Mouse (Mus musculus): ENCODE measurements at regions not wholly inside any gene's neighbourhood (a gene's known extent, or its start where the extent isn't known, plus 50 kb on each side); places are given as distances from the start of the nearest gene placed in this dataset.

DNA sequence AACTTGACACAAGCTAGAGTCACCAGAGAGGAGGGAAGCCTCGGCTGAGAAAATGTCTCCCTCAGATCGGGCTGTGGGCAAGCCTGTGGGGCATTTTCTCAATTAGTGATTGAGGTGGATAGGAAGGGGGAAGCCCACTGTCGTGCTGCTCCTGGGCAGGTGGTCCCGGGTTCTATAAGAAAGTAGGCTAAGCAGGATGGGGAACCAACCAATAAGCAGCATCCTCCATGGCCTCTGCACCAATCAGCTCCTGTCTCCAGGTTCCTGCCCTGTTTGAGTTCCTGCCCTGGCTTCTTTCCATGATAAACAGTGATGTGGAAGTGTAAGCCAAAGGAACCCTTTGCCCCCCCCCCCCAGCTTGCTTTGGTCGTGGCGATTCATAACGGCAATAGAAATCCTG lies 100.9 kb downstream of the Ddx11 start:
- Histone ChIP-seq H3K9me3 (ENCODE audit: control insufficient read depth, low read length) (no peaks in the 10 kb centered on the region), H3K36me3 (ENCODE audit: control insufficient read depth, insufficient read depth, low read length) (no peaks in the 10 kb centered on the region), H3K4me2 (no peak overlapping the region), H3K4me1 (ENCODE audit: control insufficient read depth, insufficient read depth, low read length) (no peaks in the 10 kb centered on the region), H3K9ac (ENCODE audit: low read length) (no peak overlapping the region), H3K27me3 (ENCODE audit: control insufficient read depth, insufficient read depth, low read length) (no peaks in the 10 kb centered on the region), H3K27ac (ENCODE audit: low read depth, low read length) (no peak overlapping the region), H3K4me3 (ENCODE audit: low read depth, low read length) (no peak overlapping the region)
- 80% methylated on average over 7 of the region's 7 CpGs for WGBS
- DNase-seq (ENCODE audit: low spot score, missing footprints): peak; percentile 62
- no peak for ATAC-seq (ENCODE audit: low FRiP score)

DNA sequence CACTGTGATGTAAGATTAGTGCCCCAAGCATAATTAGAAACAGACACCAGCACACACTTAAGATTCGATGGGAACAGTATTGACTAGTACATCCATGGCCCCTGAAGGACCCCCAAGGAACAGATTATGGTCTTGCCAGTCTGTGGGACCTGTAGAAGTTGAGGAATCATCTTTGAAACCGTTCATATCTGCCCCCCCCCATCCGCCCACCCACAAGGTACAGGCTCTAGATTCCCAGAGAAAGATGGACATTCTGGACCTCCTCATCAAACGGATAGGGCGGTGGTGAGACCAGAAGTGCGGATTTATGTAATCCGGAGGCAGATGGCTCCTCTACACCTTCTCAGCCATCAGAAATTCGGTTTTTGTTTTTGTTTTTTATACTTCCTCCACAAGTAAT lies 109.1 kb downstream of the Ddx11 start:
- H3K9me3 ChIP-seq (ENCODE audit: control insufficient read depth, low read length): no peaks in the 10 kb centered on the region
- no peaks in the 10 kb centered on the region for H3K27me3 ChIP-seq (ENCODE audit: control insufficient read depth, insufficient read depth, low read length)
- no peaks in the 10 kb centered on the region for H3K36me3 ChIP-seq (ENCODE audit: control insufficient read depth, insufficient read depth, low read length)
- H3K9ac ChIP-seq (ENCODE audit: low read length): no peak overlapping the region
- no peak overlapping the region for H3K4me3 ChIP-seq (ENCODE audit: low read depth, low read length)
- no peak for DNase-seq (ENCODE audit: low spot score, missing footprints)
- H3K27ac ChIP-seq (ENCODE audit: low read depth, low read length): no peak overlapping the region
- H3K4me2 ChIP-seq: no peak overlapping the region
- peaks cover 5% of the 10 kb centered on the region; the same call in 1 of the 2 replicates for H3K4me1 ChIP-seq (ENCODE audit: control insufficient read depth, insufficient read depth, low read length)
- ATAC-seq (ENCODE audit: low FRiP score): no peak
- 89% methylated on average over 8 of the region's 8 CpGs for WGBS

DNA sequence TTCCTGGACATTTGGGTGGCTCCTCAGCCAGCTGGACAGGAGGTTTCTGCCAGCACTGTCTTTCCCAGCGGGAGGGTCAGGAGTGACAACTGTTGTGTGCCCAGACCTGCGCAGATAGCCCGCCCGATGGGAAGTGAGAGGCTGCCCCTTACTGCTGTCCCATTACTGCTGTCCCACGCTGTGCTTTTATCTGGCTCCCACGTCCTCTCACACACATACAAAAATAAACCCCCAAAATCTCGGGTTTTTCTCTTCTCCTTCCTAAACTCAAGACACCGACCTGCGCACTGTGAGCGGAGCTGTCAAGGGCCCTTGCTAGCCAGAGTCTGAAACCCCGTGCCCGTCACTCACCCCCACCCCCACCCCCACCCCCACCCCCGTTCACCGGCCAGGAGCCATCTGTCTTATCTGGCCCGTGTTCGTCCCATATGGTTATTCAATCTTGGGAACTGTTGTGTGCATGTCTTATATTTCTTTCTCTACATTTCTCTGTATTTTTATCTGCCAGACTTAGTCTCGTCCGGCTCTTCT lies 109.6 kb downstream of the Ddx11 start:
- H3K9ac ChIP-seq (ENCODE audit: low read length): no peak overlapping the region
- H3K4me1 ChIP-seq (ENCODE audit: control insufficient read depth, insufficient read depth, low read length): peaks cover 5% of the 10 kb centered on the region; the same call in 1 of the 2 replicates
- no peak for ATAC-seq (ENCODE audit: low FRiP score)
- H3K4me2 ChIP-seq: no peak overlapping the region
- DNase-seq (ENCODE audit: low spot score, missing footprints): no peak
- H3K4me3 ChIP-seq (ENCODE audit: low read depth, low read length): no peak overlapping the region
- no peaks in the 10 kb centered on the region for H3K27me3 ChIP-seq (ENCODE audit: control insufficient read depth, insufficient read depth, low read length)
- no peaks in the 10 kb centered on the region for H3K9me3 ChIP-seq (ENCODE audit: control insufficient read depth, low read length)
- no peak overlapping the region for H3K27ac ChIP-seq (ENCODE audit: low read depth, low read length)
- H3K36me3 ChIP-seq (ENCODE audit: control insufficient read depth, insufficient read depth, low read length): no peaks in the 10 kb centered on the region
- 69% methylated on average over 17 of the region's 18 CpGs for WGBS

DNA sequence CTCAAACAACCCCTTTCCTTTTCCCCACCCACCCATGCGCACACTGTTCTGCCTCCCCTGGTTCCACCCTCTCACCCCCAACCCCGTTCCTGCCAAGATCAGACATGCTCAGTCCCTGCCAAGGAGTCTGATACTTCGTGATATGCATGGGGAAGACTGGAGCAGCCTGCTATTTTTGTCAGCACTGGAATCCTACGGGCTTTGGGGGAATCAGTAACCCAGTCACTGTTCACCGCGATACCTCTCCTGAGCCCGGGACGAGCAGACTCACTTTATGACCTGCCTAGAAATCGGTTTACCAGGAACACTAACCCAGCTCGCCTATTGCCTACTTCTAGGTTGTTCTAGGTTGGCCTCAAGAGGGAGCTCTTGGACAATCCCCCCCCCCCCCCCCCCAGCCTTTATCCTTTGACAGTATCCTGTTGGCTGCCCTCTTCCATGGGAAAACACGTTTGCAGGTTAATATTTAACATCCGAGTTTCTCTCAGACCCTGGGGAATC lies 110.2 kb downstream of the Ddx11 start:
- Histone ChIP-seq H3K9ac (ENCODE audit: low read length) (no peak overlapping the region), H3K4me2 (no peak overlapping the region), H3K36me3 (ENCODE audit: control insufficient read depth, insufficient read depth, low read length) (no peaks in the 10 kb centered on the region), H3K27me3 (ENCODE audit: control insufficient read depth, insufficient read depth, low read length) (no peaks in the 10 kb centered on the region), H3K9me3 (ENCODE audit: control insufficient read depth, low read length) (no peaks in the 10 kb centered on the region), H3K4me1 (ENCODE audit: control insufficient read depth, insufficient read depth, low read length) (peaks cover 5% of the 10 kb centered on the region; the same call in 1 of the 2 replicates), H3K27ac (ENCODE audit: low read depth, low read length) (no peak overlapping the region), H3K4me3 (ENCODE audit: low read depth, low read length) (no peak overlapping the region)
- ATAC-seq (ENCODE audit: low FRiP score) (no peak), DNase-seq (ENCODE audit: low spot score, missing footprints) (no peak)
- WGBS: 55% methylated on average over 12 of the region's 12 CpGs

DNA sequence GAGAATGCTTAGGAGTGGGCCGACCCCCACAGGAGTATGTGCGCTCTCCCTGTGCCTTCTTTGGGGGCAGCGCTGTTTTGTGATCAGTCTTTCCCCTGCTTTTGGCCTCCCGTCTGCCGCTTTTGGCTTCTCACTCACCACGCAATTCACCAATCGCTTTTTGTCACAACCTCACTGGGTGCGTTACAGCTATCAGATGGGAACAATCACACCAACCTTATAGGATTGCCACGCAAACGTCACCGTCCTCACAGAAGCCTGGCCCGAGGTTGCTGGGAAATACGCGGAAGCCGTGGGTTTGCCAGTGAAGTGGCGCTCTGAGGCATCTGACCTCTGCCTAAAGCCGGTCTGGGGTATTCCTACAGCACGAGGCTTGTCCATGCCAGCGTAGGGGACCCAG lies 111.1 kb downstream of the Ddx11 start:
- ATAC-seq (ENCODE audit: low FRiP score): no peak

DNA sequence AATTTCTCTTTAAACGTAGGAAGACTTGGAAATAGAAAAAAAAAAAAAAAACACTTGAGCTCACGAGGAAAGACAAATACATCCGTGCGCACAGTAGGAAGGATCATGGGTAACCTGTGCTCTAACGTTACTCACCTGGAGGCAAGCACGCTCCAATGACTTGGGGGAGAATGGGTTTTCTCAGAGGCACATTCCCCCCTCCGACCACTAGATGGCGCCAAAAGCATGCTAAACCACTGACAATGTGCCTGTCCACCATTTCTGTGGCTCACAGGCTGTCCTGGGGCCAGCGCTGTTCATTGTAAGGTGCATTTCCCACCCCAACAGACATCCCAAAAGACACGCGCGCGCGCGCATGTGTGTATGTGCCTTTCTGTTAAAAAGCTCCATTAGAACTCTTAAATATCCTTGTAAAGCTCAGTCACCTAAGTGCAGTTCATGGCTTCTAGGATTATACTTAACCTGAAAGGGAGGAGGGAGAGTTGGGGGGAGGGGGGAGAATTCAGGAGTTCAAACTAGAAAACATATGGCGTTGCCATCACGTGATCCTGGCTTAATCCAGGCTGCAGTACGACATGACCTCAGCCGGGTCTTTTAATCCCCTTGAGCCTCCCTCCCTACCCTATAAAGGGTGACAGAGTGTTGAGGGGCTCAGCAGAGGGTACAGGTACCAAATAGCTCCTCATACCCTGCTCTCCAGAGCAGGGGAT lies 111.9 kb downstream of the Ddx11 start:
- Histone ChIP-seq H3K4me2 (peak overlapping the region; percentile 22; the same call in 1 of the 2 replicates), H3K9ac (ENCODE audit: low read length) (peak overlapping the region; percentile 43), H3K4me1 (ENCODE audit: control insufficient read depth, insufficient read depth, low read length) (peaks cover 5% of the 10 kb centered on the region; the same call in 1 of the 2 replicates), H3K27ac (ENCODE audit: low read depth, low read length) (0 out of 2 replicates have a peak overlapping the region, but pooled peaks have one; percentile 5), H3K4me3 (ENCODE audit: low read depth, low read length) (no peak overlapping the region), H3K9me3 (ENCODE audit: control insufficient read depth, low read length) (no peaks in the 10 kb centered on the region), H3K36me3 (ENCODE audit: control insufficient read depth, insufficient read depth, low read length) (no peaks in the 10 kb centered on the region), H3K27me3 (ENCODE audit: control insufficient read depth, insufficient read depth, low read length) (no peaks in the 10 kb centered on the region)
- peak; percentile 99 for DNase-seq (ENCODE audit: low spot score, missing footprints)
- WGBS: 4% methylated on average over 19 of the region's 19 CpGs
- peak; percentile 90 for ATAC-seq (ENCODE audit: low FRiP score)

More for the DNA sequence above, 111.1 kb downstream of the Ddx11 start:
- H3K9me3 ChIP-seq (ENCODE audit: control insufficient read depth, low read length): no peaks in the 10 kb centered on the region
- no peak overlapping the region for H3K4me2 ChIP-seq
- no peaks in the 10 kb centered on the region for H3K27me3 ChIP-seq (ENCODE audit: control insufficient read depth, insufficient read depth, low read length)
- 79% methylated on average over 19 of the region's 19 CpGs for WGBS
- peaks cover 5% of the 10 kb centered on the region; the same call in 1 of the 2 replicates for H3K4me1 ChIP-seq (ENCODE audit: control insufficient read depth, insufficient read depth, low read length)
- no peak overlapping the region for H3K27ac ChIP-seq (ENCODE audit: low read depth, low read length)
- H3K4me3 ChIP-seq (ENCODE audit: low read depth, low read length): no peak overlapping the region
- H3K36me3 ChIP-seq (ENCODE audit: control insufficient read depth, insufficient read depth, low read length): no peaks in the 10 kb centered on the region
- no peak for DNase-seq (ENCODE audit: low spot score, missing footprints)
- H3K9ac ChIP-seq (ENCODE audit: low read length): no peak overlapping the region

DNA sequence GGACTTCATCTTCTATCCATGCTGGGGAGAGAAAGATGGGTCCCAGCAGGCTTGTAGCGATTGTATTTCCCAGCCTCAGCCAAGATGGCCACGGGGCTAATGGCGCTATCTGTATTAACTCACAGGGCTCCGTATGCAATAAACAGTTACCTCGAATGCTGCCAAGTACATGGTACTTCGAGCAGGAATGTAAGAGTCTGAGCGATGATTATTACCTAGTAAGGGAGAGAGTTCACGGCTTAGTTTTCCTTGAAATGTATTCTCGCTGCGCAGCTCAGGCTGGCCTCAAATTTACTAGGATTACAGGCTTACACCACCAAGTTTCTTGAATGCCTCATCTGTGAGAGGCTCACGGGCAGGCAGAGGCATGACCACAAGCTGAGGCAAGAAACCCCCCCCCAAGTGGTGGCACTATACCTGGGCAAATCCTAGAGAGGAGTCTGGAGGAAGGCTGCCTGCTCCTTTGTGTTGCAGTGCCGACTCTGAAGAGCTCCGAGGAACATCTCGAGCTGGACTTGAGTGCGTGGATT lies 112.6 kb downstream of the Ddx11 start:
- ATAC-seq (ENCODE audit: low FRiP score): no peak
- Histone ChIP-seq H3K4me1 (ENCODE audit: control insufficient read depth, insufficient read depth, low read length) (peaks cover 5% of the 10 kb centered on the region; the same call in 1 of the 2 replicates), H3K9ac (ENCODE audit: low read length) (peak overlapping the region; percentile 43; the same call in 1 of the 2 replicates), H3K4me2 (no peak overlapping the region), H3K4me3 (ENCODE audit: low read depth, low read length) (no peak overlapping the region), H3K27me3 (ENCODE audit: control insufficient read depth, insufficient read depth, low read length) (no peaks in the 10 kb centered on the region), H3K9me3 (ENCODE audit: control insufficient read depth, low read length) (no peaks in the 10 kb centered on the region), H3K27ac (ENCODE audit: low read depth, low read length) (0 out of 2 replicates have a peak overlapping the region, but pooled peaks have one; percentile 5), H3K36me3 (ENCODE audit: control insufficient read depth, insufficient read depth, low read length) (no peaks in the 10 kb centered on the region)
- 83% methylated on average over 15 of the region's 15 CpGs for WGBS
- DNase-seq (ENCODE audit: low spot score, missing footprints): no peak

DNA sequence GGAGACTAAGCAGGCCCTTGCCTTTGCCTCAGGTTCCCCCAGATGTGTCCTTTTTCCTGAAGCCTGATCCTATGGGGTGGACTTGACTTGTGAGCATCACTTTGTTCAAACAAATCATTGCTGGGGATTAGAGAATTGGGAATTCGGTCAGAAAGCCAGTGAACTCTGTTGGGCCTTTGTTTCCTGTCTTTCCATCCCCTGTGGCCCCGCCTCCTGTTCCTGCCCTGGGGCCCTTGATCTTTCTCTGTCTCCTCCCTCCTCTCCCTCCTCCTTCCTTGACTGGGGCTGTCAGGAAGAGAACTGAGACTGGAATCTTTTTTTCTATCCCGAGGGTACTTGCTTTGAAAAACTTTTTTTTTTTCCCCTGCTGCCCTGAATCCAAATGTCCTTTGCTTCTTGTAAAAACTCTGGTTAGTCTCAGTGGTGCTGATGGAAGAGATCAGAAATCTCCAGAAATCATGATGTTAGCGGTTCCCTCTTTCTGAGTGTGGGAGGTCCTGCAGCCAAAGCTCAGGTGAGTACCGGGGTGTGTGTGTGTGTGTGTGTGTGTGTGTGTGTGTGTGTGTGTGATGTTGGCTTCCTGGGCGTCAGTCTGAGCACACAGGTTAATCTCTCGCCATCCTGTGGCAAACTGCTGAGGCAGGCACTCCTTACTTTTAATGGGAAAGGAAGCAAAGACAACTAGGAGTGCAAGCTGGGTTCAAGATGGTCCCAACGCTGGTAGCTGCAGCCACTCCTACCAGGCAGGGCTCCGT lies 118.7 kb downstream of the Ddx11 start:
- Histone ChIP-seq H3K36me3 (ENCODE audit: control insufficient read depth, insufficient read depth, low read length) (no peaks in the 10 kb centered on the region), H3K4me1 (ENCODE audit: control insufficient read depth, insufficient read depth, low read length) (peaks cover 14% of the 10 kb centered on the region), H3K27me3 (ENCODE audit: control insufficient read depth, insufficient read depth, low read length) (no peaks in the 10 kb centered on the region), H3K4me2 (peak overlapping the region; percentile 12; the same call in 1 of the 2 replicates), H3K9me3 (ENCODE audit: control insufficient read depth, low read length) (no peaks in the 10 kb centered on the region), H3K9ac (ENCODE audit: low read length) (peak overlapping the region; percentile 30; the same call in 1 of the 2 replicates), H3K27ac (ENCODE audit: low read depth, low read length) (peak overlapping the region; percentile 58; the same call in 1 of the 2 replicates), H3K4me3 (ENCODE audit: low read depth, low read length) (no peak overlapping the region)
- ATAC-seq (ENCODE audit: low FRiP score): peak; percentile 77
- WGBS: 11% methylated on average over 9 of the region's 9 CpGs
- peak; percentile 94 for DNase-seq (ENCODE audit: low spot score, missing footprints)
